Mouse (Mus musculus) intestine, embryonic 14.5 days (tissue): ENCODE measurements around the gene Emc4. TPM values are rescaled to one million over a fixed set of nuclear protein-coding genes. Genes with fewer than 3 reads are reported as not detected.
A peak's percentile ranks its signal among the peaks of the same experiment; 100 is the strongest.

Experiments
- ATAC-seq: fragments of 200-750 bp; cut with Nextera tagmentation; replicated peaks from 2 replicates; pipeline ENCODE4 v1.8.0; 2017; ENCODE audit warnings: low read depth, moderate number of reproducible peaks, moderate TSS enrichment, moderate library complexity; ENCODE audit not compliant: low FRiP score, low TSS enrichment
- DNase-seq: peaks from one replicate; pipeline ENCODE4 v3.0.0-alpha.2; 2018; ENCODE audit warnings: low spot score
- H3K27ac ChIP-seq: fragments of 300-500 bp; sonication (generic); 2 replicates; pipeline ENCODE4 v1.5.1; 2014; ENCODE audit warnings: low read depth, mild to moderate bottlenecking, control low read depth
- H3K27me3 ChIP-seq: fragments of 300-500 bp; sonication (generic); replicated peaks from 2 replicates; pipeline ENCODE4 v1.6.1; 2014; ENCODE audit warnings: low read length, control low read depth; ENCODE audit not compliant: control insufficient read depth, insufficient read depth
- H3K36me3 ChIP-seq: fragments of 300-500 bp; sonication (generic); 2 replicates; pipeline ENCODE4 v1.6.1; 2014; ENCODE audit warnings: low read length, control low read depth; ENCODE audit not compliant: control insufficient read depth, insufficient read depth
- H3K4me1 ChIP-seq: fragments of 300-500 bp; sonication (generic); replicated peaks from 2 replicates; pipeline ENCODE4 v1.6.1; 2014; ENCODE audit warnings: low read length, control low read depth, mixed read lengths; ENCODE audit not compliant: control insufficient read depth, insufficient read depth
- H3K4me2 ChIP-seq: fragments of 300-500 bp; sonication (generic); 2 replicates; pipeline ENCODE4 v1.6.1; 2014; ENCODE audit warnings: low read length
- H3K4me3 ChIP-seq: fragments of 300-500 bp; sonication (generic); 2 replicates; pipeline ENCODE4 v1.5.1; 2014; ENCODE audit warnings: low read depth, low read length, control low read depth, mixed read lengths
- H3K9ac ChIP-seq: fragments of 300-500 bp; sonication (generic); 2 replicates; pipeline ENCODE4 v1.6.1; 2014; ENCODE audit warnings: mild to moderate bottlenecking, low read length
- H3K9me3 ChIP-seq: fragments of 300-500 bp; sonication (generic); 2 replicates; pipeline ENCODE4 v1.6.1; 2016; ENCODE audit warnings: low read length, control low read depth; ENCODE audit not compliant: control insufficient read depth
- WGBS: fragments of 180-500 bp; shearing (Covaris S2); extraction: QIAGEN DNeasy Blood & Tissue Kit; methylation state at CpG from one replicate; pipeline ENCODE4 v1.1.7; 2014; 5-methylcytosine and 5-hydroxymethylcytosine counted together
- polyA plus RNA-seq: library from polyadenylated mRNA; unstranded; fragments of >200 nt; fragmentation: Nextera tagmentation; extraction: Ambion mirVana; gene quantifications from 2 replicates; pipeline ENCODE4 v1.2.1, GENCODE M21; 2014

Gene Emc4
- polyA plus RNA-seq, 1 experiment from 2014 or later: 96.7 TPM

- WGBS: 44% methylated on average over 8 of the region's 8 CpGs
- no peak for DNase-seq
- peak overlapping the region; percentile 92 for H3K9ac ChIP-seq
- H3K36me3 ChIP-seq: no peaks in the 10 kb centered on the region
- no peaks in the 10 kb centered on the region for H3K27me3 ChIP-seq
- peak overlapping the region; percentile 67 for H3K4me2 ChIP-seq
- peak overlapping the region; percentile 88 for H3K4me3 ChIP-seq
- no peak for ATAC-seq
- H3K27ac ChIP-seq: peak overlapping the region; percentile 80; the same call in 1 of the 2 replicates
- H3K4me1 ChIP-seq: 0 out of 2 replicates have a peak, but pooled peaks cover 7% of the 10 kb centered on the region
- no peaks in the 10 kb centered on the region for H3K9me3 ChIP-seq
These were observed 12.3 kb upstream of the Emc4 start for GRCm38 (mm10) chr2:112380131-112380530.

GRCm38 (mm10) chr2:112378973-112379898, 11.4 kb upstream of the Emc4 start, which contains the start of gene Katnbl1:
TSS of gene Katnbl1 (plus strand) at chr2:112379211.
- H3K4me2 ChIP-seq: peak within 1 kb of the TSS; percentile 67
- WGBS: under 1% methylated on average over 69 of the region's 72 CpGs
- H3K9ac ChIP-seq: peak within 1 kb of the TSS; percentile 92
- H3K4me3 ChIP-seq: peak within 1 kb of the TSS; percentile 88
- DNase-seq (peak; percentile 97), ATAC-seq (peak; percentile 98)
- H3K4me1 ChIP-seq: 0 out of 2 replicates have a peak, but pooled peaks cover 7% of the 10 kb centered on the region
- H3K27me3 ChIP-seq: no peaks in the 10 kb centered on the region
- H3K36me3 ChIP-seq: no peaks in the 10 kb centered on the region
- peak within 1 kb of the TSS; percentile 80 for H3K27ac ChIP-seq
- H3K9me3 ChIP-seq: no peaks in the 10 kb centered on the region

DNA sequence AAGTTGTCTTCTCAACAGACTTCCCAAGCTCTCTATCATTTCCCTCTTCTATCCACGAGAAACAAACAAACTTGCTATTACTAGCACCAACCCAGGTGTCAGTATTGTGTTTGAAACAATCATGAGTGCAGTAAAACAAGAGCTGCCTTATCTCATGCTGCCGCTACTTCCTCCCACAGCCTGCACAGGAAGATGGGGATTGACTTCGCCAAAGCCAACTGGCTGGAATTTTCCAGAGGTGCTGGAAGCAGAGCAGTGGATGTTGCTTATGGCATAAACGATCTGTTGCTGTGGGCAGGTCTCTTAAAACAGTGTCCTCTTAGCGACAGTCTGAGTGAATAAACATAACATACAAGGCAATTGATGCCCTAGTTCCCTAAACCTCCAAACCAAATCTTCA, 6.8 kb upstream of the Emc4 start:
- Histone ChIP-seq H3K9me3 (no peaks in the 10 kb centered on the region), H3K4me3 (no peak overlapping the region), H3K4me2 (no peak overlapping the region), H3K4me1 (no peaks in the 10 kb centered on the region), H3K9ac (no peak overlapping the region), H3K27ac (no peak overlapping the region), H3K27me3 (no peaks in the 10 kb centered on the region), H3K36me3 (no peaks in the 10 kb centered on the region)
- 49% methylated on average over 5 of the region's 5 CpGs for WGBS
- DNase-seq (no peak), ATAC-seq (no peak)

DNA sequence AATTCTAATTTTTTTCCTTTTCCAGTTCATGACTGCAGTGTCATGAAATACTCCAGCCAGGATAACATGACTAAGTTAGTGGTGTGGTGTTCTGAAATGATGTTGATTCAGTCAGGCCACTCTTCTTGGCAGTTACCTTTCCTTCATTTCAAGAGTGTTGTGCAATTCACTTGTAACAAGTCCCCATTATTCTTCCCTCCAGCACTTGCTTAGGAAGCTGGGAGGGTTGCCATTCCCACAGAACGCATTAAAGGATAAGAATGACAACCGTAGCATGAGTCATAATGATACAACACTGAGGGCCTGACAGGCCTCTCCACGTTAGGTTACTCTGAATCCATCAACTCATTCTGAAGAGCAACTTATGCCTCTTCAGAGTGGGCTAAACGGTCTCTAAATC, 5.3 kb upstream of the Emc4 start:
- Histone ChIP-seq H3K9ac (no peak overlapping the region), H3K27ac (no peak overlapping the region)

DNA sequence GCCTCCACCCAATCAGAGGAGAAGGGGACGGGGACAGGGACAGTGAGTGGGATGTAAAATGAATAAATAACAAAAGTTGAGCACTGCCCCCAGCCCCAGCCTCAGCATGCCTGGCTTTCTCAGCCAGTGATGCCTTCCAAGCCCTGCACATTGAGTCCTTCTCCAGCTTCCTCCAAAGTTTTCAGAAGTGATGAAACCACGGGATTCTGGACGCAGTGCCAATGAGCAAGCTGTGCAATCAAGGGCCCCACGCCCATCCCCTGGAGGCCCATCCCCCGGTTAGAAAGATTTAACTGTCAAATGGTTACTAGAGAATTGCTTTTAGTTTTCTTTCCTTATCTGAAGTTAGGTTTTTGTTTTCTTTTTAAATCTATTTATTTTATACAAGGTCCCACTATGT, 2.1 kb upstream of the Emc4 start:
- H3K27me3 ChIP-seq: no peaks in the 10 kb centered on the region
- H3K4me2 ChIP-seq: no peak overlapping the region
- no peak overlapping the region for H3K9ac ChIP-seq
- no peak overlapping the region for H3K27ac ChIP-seq
- no peak overlapping the region for H3K4me3 ChIP-seq
- peaks cover 9% of the 10 kb centered on the region for H3K4me1 ChIP-seq
- WGBS: 71% methylated on average over 5 of the region's 5 CpGs
- ATAC-seq (no peak), DNase-seq (no peak)
- H3K9me3 ChIP-seq: no peaks in the 10 kb centered on the region
- H3K36me3 ChIP-seq: no peaks in the 10 kb centered on the region

More for the DNA sequence above, 5.3 kb upstream of the Emc4 start:
- no peak overlapping the region for H3K4me2 ChIP-seq
- no peak for DNase-seq
- H3K4me3 ChIP-seq: no peak overlapping the region
- WGBS: 77% methylated on average over 4 of the region's 4 CpGs
- no peaks in the 10 kb centered on the region for H3K4me1 ChIP-seq
- H3K27me3 ChIP-seq: no peaks in the 10 kb centered on the region
- no peaks in the 10 kb centered on the region for H3K9me3 ChIP-seq
- ATAC-seq: no peak
- H3K36me3 ChIP-seq: no peaks in the 10 kb centered on the region

DNA sequence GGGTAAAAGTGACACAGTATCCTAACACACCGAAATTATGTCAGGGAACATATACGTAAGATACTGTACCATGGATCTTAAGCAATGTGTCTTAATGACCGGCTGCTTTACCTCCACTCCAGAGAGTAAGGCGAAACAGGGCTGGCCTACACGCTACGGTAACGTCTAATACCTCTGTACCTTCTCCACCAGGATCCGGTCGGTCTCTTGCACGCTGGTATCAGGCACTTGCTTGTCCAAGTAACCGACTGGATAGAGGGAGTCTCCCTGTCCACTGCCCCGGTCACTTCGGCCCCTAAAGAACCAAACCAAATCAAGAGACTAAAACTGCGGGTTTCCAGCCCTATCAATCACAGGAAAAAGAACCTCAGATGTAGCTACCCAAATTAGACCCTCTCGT, 605 bp downstream of the Emc4 start:
- 20% methylated on average over 15 of the region's 15 CpGs for WGBS
- H3K27me3 ChIP-seq: no peaks in the 10 kb centered on the region
- peak overlapping the region; percentile 94 for H3K4me2 ChIP-seq
- H3K9ac ChIP-seq: peak overlapping the region; percentile 71
- peak overlapping the region; percentile 94 for H3K4me3 ChIP-seq
- ATAC-seq: peak; percentile 20; the same call in 1 of the 2 replicates
- peak overlapping the region; percentile 69; the same call in 1 of the 2 replicates for H3K27ac ChIP-seq
- no peaks in the 10 kb centered on the region for H3K9me3 ChIP-seq
- peaks cover 9% of the 10 kb centered on the region for H3K4me1 ChIP-seq
- peaks cover 22% of the 10 kb centered on the region for H3K36me3 ChIP-seq
- DNase-seq: peak; percentile 69

DNA sequence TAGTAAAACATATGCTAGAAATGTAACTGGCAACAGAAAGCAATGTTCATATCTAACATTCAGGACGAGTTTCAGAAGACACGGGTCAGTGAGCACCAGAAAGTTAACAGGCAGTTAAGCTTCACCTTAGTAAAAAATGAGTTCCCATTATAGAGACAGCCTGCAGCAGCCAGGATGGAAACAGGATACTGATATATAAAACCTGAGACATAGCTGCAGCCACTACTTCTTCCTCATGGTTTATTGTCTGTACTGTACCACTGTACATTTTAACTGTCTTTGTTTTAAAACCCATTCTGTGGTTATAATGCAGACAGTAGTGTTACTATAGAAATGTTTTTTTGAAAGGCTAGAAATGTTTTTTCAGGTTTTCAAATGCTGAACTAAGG, 7.1 kb downstream of the Emc4 start:
- Histone ChIP-seq H3K4me3 (no peak overlapping the region), H3K9ac (no peak overlapping the region), H3K36me3 (peaks cover 86% of the 10 kb centered on the region), H3K27me3 (no peaks in the 10 kb centered on the region), H3K4me2 (no peak overlapping the region), H3K9me3 (no peaks in the 10 kb centered on the region), H3K27ac (no peak overlapping the region), H3K4me1 (no peaks in the 10 kb centered on the region)
- ATAC-seq (no peak), DNase-seq (no peak)
- 90% methylated on average over 2 of the region's 2 CpGs for WGBS

- Histone ChIP-seq H3K27ac (no peak overlapping the region), H3K4me1 (no peaks in the 10 kb centered on the region), H3K9ac (no peak overlapping the region), H3K27me3 (no peaks in the 10 kb centered on the region), H3K4me2 (no peak overlapping the region), H3K36me3 (peaks cover 89% of the 10 kb centered on the region), H3K9me3 (no peaks in the 10 kb centered on the region), H3K4me3 (no peak overlapping the region)
- whole genome bisulfite sequencing: 84% methylated on average over 12 of the region's 12 CpGs
- DNase-seq: no peak
- ATAC-seq: no peak
These were observed 7.6 kb downstream of the Emc4 start for GRCm38 (mm10) chr2:112360012-112360780.
